Mouse (Mus musculus): ENCODE results near the gene Cyp2a12. TPM values are rescaled to one million over a fixed set of nuclear protein-coding genes. Genes with fewer than 3 reads are reported as not detected.

The Cyp2a12 gene
- total RNA-seq (2023): not detected

GRCm38 (mm10) chr7:27028789-27029188, at the start of gene Cyp2a12:
TSS of gene Cyp2a12 (plus strand) at chr7:27029081.

Other genes starting within 250 kb of the Cyp2a12 start
- not detected for gene Cyp2g1, start 220.2 kb upstream of the Cyp2a12 start, total RNA-seq (2023)
- not detected for gene Cyp2a5, start 193.8 kb upstream of the Cyp2a12 start, total RNA-seq (2023)
- gene Cyp2a22, start 89.7 kb upstream of the Cyp2a12 start, total RNA-seq (2023): not detected
- gene Cyp2f2, start 90.8 kb downstream of the Cyp2a12 start, total RNA-seq (2023): not detected
- gene Cyp2t4, start 124.6 kb downstream of the Cyp2a12 start, total RNA-seq (2023): not detected
- gene Egln2, start 137.7 kb downstream of the Cyp2a12 start, total RNA-seq (2023): 95.0 TPM
- gene Rab4b, start 149.8 kb downstream of the Cyp2a12 start, total RNA-seq (2023): 77.3 TPM
- gene Gm21983, start 152.0 kb downstream of the Cyp2a12 start, total RNA-seq (2023): 0.44 TPM
- gene Mia, start 152.1 kb downstream of the Cyp2a12 start, total RNA-seq (2023): not detected
- 10.9 TPM for gene BC024978, start 166.7 kb downstream of the Cyp2a12 start, total RNA-seq (2023)
- gene Snrpa, start 167.2 kb downstream of the Cyp2a12 start, total RNA-seq (2023): 77.4 TPM
- gene Itpkc, start 199.6 kb downstream of the Cyp2a12 start, total RNA-seq (2023): 12.1 TPM
- 15.3 TPM for gene Coq8b, start 203.9 kb downstream of the Cyp2a12 start, total RNA-seq (2023)
- gene Numbl, start 229.4 kb downstream of the Cyp2a12 start, total RNA-seq (2023): 2.7 TPM